Mouse (Mus musculus) CD4-positive helper T cell, adult 2 months (primary cell): ENCODE measurements at regions not wholly inside any gene's neighbourhood (a gene's known extent, or its start where the extent isn't known, plus 50 kb on each side); places are given as distances from the start of the nearest gene placed in this dataset.

ENCODE experiments used
- DNase-seq: peaks from one replicate; pipeline ENCODE4 v3.0.0-alpha.2; 2012; ENCODE audit warnings: low read depth, missing footprints, low spot score

GRCm38 (mm10) chr2:61354104-61354503 lies 224.3 kb upstream of the Tank start:
- DNase-seq = no peak

GRCm38 (mm10) chr2:61347451-61347850 lies 230.9 kb upstream of the Tank start:
- DNase-seq = no peak

GRCm38 (mm10) chr2:61346012-61346760 lies 232.2 kb upstream of the Tank start:
- DNase-seq = no peak

GRCm38 (mm10) chr2:61345311-61345710 lies 233.1 kb upstream of the Tank start:
- DNase-seq = no peak

- DNase-seq = peak; percentile 2
These were observed 233.7 kb upstream of the Tank start for GRCm38 (mm10) chr2:61344556-61345131.

GRCm38 (mm10) chr2:61341254-61341653 lies 237.1 kb upstream of the Tank start:
- DNase-seq = no peak

- no peak for DNase-seq
These were observed 259.2 kb upstream of the Tank start for GRCm38 (mm10) chr2:61319226-61319625.

GRCm38 (mm10) chr2:61310405-61310804 lies 268.0 kb upstream of the Tank start:
- no peak for DNase-seq

- DNase-seq = no peak
These were observed 269.2 kb upstream of the Tank start for GRCm38 (mm10) chr2:61309219-61309618.

- DNase-seq = no peak
These were observed 281.2 kb upstream of the Tank start for GRCm38 (mm10) chr2:61297135-61297534.

GRCm38 (mm10) chr2:61296606-61297005 lies 281.8 kb upstream of the Tank start:
- DNase-seq = no peak

- no peak for DNase-seq
These were observed 283.0 kb upstream of the Tank start for GRCm38 (mm10) chr2:61295261-61295964.

- DNase-seq = no peak
These were observed 290.1 kb upstream of the Tank start for GRCm38 (mm10) chr2:61288246-61288645.

GRCm38 (mm10) chr2:61284706-61285105 lies 293.7 kb upstream of the Tank start:
- DNase-seq = no peak

GRCm38 (mm10) chr2:61283829-61284601 lies 294.4 kb upstream of the Tank start:
- DNase-seq = no peak

- no peak for DNase-seq
These were observed 305.7 kb upstream of the Tank start for GRCm38 (mm10) chr2:61272721-61273120.

GRCm38 (mm10) chr2:61267706-61268105 lies 304.7 kb upstream of the Rbms1 start:
- DNase-seq = no peak

- no peak for DNase-seq
These were observed 287.2 kb upstream of the Rbms1 start for GRCm38 (mm10) chr2:61250068-61250800.

GRCm38 (mm10) chr2:61247956-61248355 lies 285.0 kb upstream of the Rbms1 start:
- no peak for DNase-seq

GRCm38 (mm10) chr2:61247336-61247735 lies 284.3 kb upstream of the Rbms1 start:
- no peak for DNase-seq

GRCm38 (mm10) chr2:61246691-61247258 lies 283.8 kb upstream of the Rbms1 start:
- no peak for DNase-seq
